Mouse (Mus musculus) limb, embryonic 10.5 days (tissue): ENCODE measurements around the gene Baat. TPM values are rescaled to one million over a fixed set of nuclear protein-coding genes. Genes with fewer than 3 reads are reported as not detected.

Experiments used
- DNase-seq: peaks from one replicate; pipeline ENCODE4 v3.0.0-alpha.2; 2017; ENCODE audit warnings: low spot score
- H3K27ac ChIP-seq: fragments of 300-500 bp; sonication (generic); 2 replicates; pipeline ENCODE4 v1.5.1; 2016; ENCODE audit warnings: mild to moderate bottlenecking
- H3K27me3 ChIP-seq: fragments of 300-500 bp; sonication (generic); 2 replicates; pipeline ENCODE4 v1.6.1; 2016; ENCODE audit warnings: low read depth, mild to moderate bottlenecking; ENCODE audit not compliant: poor library complexity, severe bottlenecking
- H3K36me3 ChIP-seq: fragments of 300-500 bp; sonication (generic); 2 replicates; pipeline ENCODE4 v1.6.1; 2016; ENCODE audit warnings: mild to moderate bottlenecking, moderate library complexity
- H3K4me1 ChIP-seq: fragments of 300-500 bp; sonication (generic); 2 replicates; pipeline ENCODE4 v1.6.1; 2016
- H3K4me3 ChIP-seq: fragments of 300-500 bp; sonication (generic); 2 replicates; pipeline ENCODE4 v1.5.1; 2016; ENCODE audit warnings: mild to moderate bottlenecking, moderate library complexity
- H3K9me3 ChIP-seq: fragments of 300-500 bp; sonication (generic); replicated peaks from 2 replicates; pipeline ENCODE4 v1.6.1; 2016; ENCODE audit warnings: mild to moderate bottlenecking
- WGBS: fragments of 180-500 bp; shearing (Covaris S2); methylation state at CpG from one replicate; pipeline ENCODE4 v1.1.7; 2016; 5-methylcytosine and 5-hydroxymethylcytosine counted together
- polyA plus RNA-seq: library from polyadenylated mRNA; unstranded; fragments of >200 nt; fragmentation: Nextera tagmentation; extraction: Ambion mirVana; gene quantifications from 2 replicates; pipeline ENCODE4 v1.2.1, GENCODE M21; 2016

Gene Baat
- 0.11 and 0.21 TPM in 2 replicates for polyA plus RNA-seq

GRCm38 (mm10) chr4:49506386-49506785 is at the start of gene Baat:
TSS of gene Baat (minus strand) at chr4:49506557.
- H3K4me3 ChIP-seq = no peak within 1 kb of the TSS
- no peaks in the 10 kb centered on the region for H3K9me3 ChIP-seq
- H3K4me1 ChIP-seq = no peaks in the 10 kb centered on the region
- no peak within 1 kb of the TSS for H3K27ac ChIP-seq
- no peaks in the 10 kb centered on the region for H3K36me3 ChIP-seq
- DNase-seq = no peak
- 81% methylated on average over 3 of the region's 3 CpGs for WGBS
- H3K27me3 ChIP-seq = no peaks in the 10 kb centered on the region

GRCm38 (mm10) chr4:49553380-49553779 is 47.0 kb upstream of the Baat start:
- H3K36me3 ChIP-seq = no peaks in the 10 kb centered on the region
- no peaks in the 10 kb centered on the region for H3K4me1 ChIP-seq
- 85% methylated on average over 5 of the region's 5 CpGs for whole genome bisulfite sequencing

DNA sequence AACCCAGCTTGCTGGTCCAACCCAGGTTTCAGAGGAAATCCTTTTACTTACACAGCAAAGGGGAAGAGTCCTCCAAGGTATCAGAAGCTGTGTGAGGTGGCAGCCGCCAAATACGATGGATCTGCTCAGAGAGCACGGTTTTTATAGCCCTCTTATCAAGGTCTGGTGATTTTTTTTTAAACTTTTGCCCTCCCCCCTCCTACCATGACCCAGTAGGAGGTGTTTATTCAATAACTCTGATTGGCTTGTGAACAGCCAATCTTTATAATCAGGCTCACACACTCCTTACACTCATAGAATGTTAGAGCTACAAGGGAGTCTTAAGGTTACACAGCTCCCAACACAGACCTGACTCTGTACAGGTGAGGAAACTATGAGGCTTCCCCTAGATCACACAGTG is 43.0 kb upstream of the Baat start, which contains the start of gene Aldob:
TSS of gene Aldob (minus strand) at position 164 of the 400 bp plus-strand sequence.
- Histone ChIP-seq H3K4me1 (no peaks in the 10 kb centered on the region), H3K9me3 (no peaks in the 10 kb centered on the region), H3K27me3 (no peaks in the 10 kb centered on the region), H3K4me3 (no peak within 1 kb of the TSS), H3K27ac (no peak within 1 kb of the TSS), H3K36me3 (no peaks in the 10 kb centered on the region)
- 58% methylated on average over 3 of the region's 3 CpGs for WGBS
- DNase-seq = no peak

More at GRCm38 (mm10) chr4:49553380-49553779, 47.0 kb upstream of the Baat start:
- no peaks in the 10 kb centered on the region for H3K27me3 ChIP-seq
- no peak overlapping the region for H3K27ac ChIP-seq
- H3K4me3 ChIP-seq = no peak overlapping the region
- no peak for DNase-seq
- no peaks in the 10 kb centered on the region for H3K9me3 ChIP-seq

DNA sequence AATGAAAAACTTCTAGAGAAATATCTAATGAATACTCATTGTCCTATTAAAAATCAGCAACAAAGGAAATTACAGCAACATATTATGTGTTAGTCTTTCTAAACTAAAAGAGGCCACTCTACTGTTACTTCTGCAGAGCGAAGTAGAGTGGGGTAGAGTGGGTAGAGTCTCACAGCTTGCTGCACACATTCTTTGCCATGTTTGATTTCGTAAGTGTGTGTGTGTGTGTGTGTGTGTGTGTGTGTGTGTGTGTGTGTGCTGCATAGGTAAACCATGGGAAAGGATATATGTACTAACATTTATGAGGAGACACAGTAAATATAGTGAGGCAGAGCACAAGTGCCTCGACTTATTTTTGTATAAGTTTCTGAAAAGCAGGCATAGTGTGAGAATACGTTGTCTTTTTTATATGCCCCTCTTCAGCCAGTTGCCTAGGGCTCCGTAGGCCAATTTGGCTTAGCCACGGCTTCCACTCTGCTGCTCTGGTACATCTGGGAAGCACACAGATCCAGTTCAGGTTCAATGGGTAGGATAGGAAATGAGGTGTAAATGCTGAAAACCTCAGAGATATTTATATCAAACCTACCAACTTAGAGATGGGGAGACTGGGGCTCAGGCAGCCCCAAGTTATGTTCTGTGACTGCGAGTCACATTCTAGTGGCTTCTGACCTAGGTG is 41.3 kb upstream of the Baat start:
- DNase-seq = no peak
- Histone ChIP-seq H3K27me3 (no peaks in the 10 kb centered on the region), H3K4me3 (no peak overlapping the region), H3K27ac (no peak overlapping the region), H3K36me3 (no peaks in the 10 kb centered on the region), H3K9me3 (no peaks in the 10 kb centered on the region), H3K4me1 (no peaks in the 10 kb centered on the region)
- 87% methylated on average over 7 of the region's 7 CpGs for WGBS

DNA sequence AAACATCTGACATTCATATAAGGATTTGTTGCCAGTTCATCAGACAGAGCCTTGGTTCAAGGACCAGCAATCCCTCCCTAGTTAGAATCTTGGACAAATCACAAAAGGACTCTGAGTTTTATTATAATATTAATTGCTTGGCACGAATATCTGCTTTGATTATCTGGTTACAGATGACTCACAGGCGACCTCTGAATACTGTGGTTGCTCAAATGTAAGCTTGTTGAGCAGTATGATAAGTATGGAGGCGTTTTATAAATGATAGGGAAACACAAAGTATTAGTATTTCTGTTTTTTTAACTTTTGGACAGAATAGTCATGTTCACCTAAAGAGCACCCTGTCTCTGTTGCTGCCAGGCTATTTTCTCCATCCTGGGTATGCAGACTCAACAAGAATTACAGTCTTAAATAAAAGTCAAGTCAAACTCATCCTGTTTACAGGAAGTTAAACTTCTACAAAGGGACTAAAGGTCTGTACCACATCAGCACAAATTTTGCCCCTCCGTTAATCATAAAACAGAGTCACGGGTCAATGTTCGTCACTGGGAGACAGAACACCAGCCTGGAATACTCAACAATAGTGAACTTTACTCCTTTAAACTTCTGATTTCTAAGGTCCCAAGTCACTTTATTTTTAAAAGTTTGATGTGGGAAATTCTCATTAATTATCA is 40.7 kb upstream of the Baat start:
- Histone ChIP-seq H3K27me3 (no peaks in the 10 kb centered on the region), H3K36me3 (no peaks in the 10 kb centered on the region), H3K27ac (no peak overlapping the region), H3K4me3 (no peak overlapping the region), H3K4me1 (no peaks in the 10 kb centered on the region), H3K9me3 (no peaks in the 10 kb centered on the region)
- WGBS = 79% methylated on average over 6 of the region's 6 CpGs
- no peak for DNase-seq

GRCm38 (mm10) chr4:49546026-49546425 is 39.7 kb upstream of the Baat start:
- no peaks in the 10 kb centered on the region for H3K36me3 ChIP-seq
- H3K4me1 ChIP-seq = no peaks in the 10 kb centered on the region
- no peak for DNase-seq
- no peak overlapping the region for H3K27ac ChIP-seq
- H3K4me3 ChIP-seq = no peak overlapping the region
- 91% methylated on average over 2 of the region's 2 CpGs for WGBS
- no peaks in the 10 kb centered on the region for H3K9me3 ChIP-seq
- no peaks in the 10 kb centered on the region for H3K27me3 ChIP-seq

DNA sequence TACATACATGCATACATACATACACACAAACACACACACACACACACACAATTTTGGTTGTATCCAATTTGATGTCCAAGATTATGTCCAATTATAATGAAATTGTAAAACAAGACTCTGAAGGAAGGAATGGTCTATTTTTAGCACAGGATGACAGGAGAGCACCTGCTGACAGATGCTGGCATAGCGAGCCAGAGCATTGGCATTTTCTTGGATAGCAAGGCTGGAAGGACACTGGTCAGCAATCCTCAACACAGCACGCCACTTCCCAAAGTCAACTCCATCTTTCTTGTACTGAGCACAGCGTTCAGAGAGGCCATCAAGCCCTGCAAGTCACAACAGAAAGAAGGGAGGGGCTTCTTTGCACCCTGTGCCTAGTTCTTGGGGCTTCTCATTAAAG is 34.6 kb upstream of the Baat start:
- Histone ChIP-seq H3K9me3 (no peaks in the 10 kb centered on the region), H3K27me3 (no peaks in the 10 kb centered on the region), H3K4me3 (no peak overlapping the region), H3K36me3 (no peaks in the 10 kb centered on the region), H3K4me1 (no peaks in the 10 kb centered on the region), H3K27ac (no peak overlapping the region)
- 69% methylated on average over 3 of the region's 3 CpGs for WGBS
- no peak for DNase-seq

GRCm38 (mm10) chr4:49539665-49540064 is 33.3 kb upstream of the Baat start:
- WGBS = 86% methylated on average over 6 of the region's 6 CpGs
- Histone ChIP-seq H3K4me3 (no peak overlapping the region), H3K4me1 (no peaks in the 10 kb centered on the region), H3K27me3 (no peaks in the 10 kb centered on the region), H3K36me3 (no peaks in the 10 kb centered on the region), H3K27ac (no peak overlapping the region), H3K9me3 (no peaks in the 10 kb centered on the region)
- no peak for DNase-seq

DNA sequence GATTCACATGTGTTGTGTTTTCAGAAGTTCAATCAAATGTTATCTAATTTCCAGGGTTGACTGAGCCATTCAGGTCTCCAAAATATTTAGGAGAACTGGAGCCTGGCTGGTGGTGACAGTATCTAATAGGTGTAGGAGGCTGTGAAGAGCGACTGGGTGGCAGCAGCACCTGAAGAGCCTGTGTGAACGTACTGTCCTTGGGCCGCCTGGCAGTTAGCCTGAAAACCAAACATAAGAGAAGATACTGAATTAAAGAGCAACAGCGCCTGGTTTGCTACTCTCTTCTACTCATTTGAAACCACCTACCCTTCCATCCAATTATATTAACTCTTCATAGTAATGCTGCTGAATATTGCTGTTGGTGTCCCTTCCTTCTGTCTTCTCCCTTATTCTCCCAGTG is 30.3 kb upstream of the Baat start:
- no peak for DNase-seq
- Histone ChIP-seq H3K27ac (no peak overlapping the region), H3K4me3 (no peak overlapping the region), H3K9me3 (no peaks in the 10 kb centered on the region), H3K4me1 (no peaks in the 10 kb centered on the region), H3K27me3 (no peaks in the 10 kb centered on the region), H3K36me3 (peaks cover 10% of the 10 kb centered on the region; the same call in 1 of the 2 replicates)
- 89% methylated on average over 4 of the region's 4 CpGs for WGBS

DNA sequence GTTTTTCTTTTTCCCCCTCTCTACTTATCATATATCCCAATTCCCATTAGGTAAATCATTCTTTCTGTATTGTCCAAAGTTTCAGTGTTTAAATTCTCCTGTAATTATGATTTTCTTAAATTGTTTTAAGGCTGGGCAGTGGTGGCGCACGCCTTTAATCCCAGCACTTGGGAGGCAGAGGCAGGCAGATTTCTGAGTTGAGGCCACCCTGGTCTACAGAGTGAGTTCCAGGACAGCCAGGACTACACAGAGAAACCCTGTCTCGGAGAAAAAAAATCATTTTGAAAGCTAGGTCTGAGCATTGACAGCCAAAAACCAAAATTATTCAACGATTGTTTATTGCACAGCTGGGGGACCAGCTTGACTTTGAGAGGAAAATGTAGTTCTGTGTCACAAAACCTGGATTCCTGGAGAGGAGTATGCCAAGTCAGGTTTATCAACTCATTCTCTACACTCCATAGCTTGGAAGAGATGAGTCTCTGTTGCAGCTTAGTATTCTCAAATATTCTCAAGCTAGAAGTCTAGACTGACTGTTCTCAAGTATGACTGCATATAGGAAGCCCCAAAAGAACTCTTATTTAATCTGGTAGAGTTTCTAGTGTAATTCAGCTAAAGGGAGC is 29.4 kb upstream of the Baat start:
- no peak overlapping the region for H3K4me3 ChIP-seq
- no peak overlapping the region for H3K27ac ChIP-seq
- H3K4me1 ChIP-seq = no peaks in the 10 kb centered on the region
- 91% methylated on average over 4 of the region's 4 CpGs for WGBS
- no peak for DNase-seq
- H3K36me3 ChIP-seq = peaks cover 17% of the 10 kb centered on the region
- H3K9me3 ChIP-seq = no peaks in the 10 kb centered on the region
- no peaks in the 10 kb centered on the region for H3K27me3 ChIP-seq

DNA sequence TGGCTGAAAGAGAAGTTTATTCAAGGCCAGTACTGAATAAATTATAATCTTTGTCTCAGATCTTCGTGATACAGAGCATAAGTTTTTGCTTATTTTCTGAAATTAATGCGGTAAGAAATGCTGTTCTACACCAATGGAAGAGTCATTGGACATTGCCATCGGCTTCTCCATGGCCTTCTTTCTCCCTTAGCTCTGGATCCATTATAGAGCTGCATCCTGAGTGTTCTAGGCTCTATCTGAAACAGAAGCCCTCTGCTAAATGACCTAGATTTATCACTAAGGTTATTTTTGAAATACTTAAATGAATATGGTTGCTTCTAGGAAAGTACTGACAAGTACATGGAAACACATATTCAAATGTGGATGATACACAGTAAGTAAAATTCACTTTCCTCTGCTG is 28.7 kb upstream of the Baat start:
- WGBS = 91% methylated on average over 3 of the region's 3 CpGs
- Histone ChIP-seq H3K9me3 (peaks cover under 1% of the 10 kb centered on the region; the same call in 1 of the 2 replicates), H3K27me3 (no peaks in the 10 kb centered on the region), H3K4me3 (no peak overlapping the region), H3K36me3 (peaks cover 24% of the 10 kb centered on the region), H3K4me1 (no peaks in the 10 kb centered on the region), H3K27ac (no peak overlapping the region)
- DNase-seq = no peak

DNA sequence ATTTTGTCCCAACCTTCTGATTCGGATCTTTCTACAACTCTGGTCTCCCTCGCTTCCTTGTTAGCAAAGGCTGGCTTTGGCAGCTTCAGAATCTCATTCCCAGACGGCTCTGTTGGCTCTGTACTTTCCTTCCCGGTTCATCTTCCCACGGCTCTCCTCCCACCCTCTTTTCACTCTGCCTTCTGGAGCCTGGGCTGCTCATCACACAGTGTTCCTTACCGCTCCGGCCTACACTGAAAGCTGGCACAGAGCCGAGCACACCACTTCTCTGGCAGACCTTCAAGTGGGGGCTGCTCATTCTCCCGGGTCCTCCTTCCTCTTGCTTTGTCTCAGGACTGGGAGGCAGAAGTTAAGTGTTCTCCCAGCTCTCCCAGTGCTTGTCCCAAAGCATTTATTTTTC is 16.2 kb upstream of the Baat start:
- Histone ChIP-seq H3K27ac (no peak overlapping the region), H3K36me3 (peaks cover 48% of the 10 kb centered on the region), H3K4me1 (peaks cover 17% of the 10 kb centered on the region), H3K9me3 (no peaks in the 10 kb centered on the region), H3K4me3 (peak overlapping the region; percentile 75; the same call in 1 of the 2 replicates), H3K27me3 (no peaks in the 10 kb centered on the region)
- 90% methylated on average over 9 of the region's 9 CpGs for WGBS
- DNase-seq = no peak

GRCm38 (mm10) chr4:49521346-49521745 is 15.0 kb upstream of the Baat start:
- H3K27ac ChIP-seq = peak overlapping the region; percentile 91
- H3K4me3 ChIP-seq = peak overlapping the region; percentile 75
- H3K36me3 ChIP-seq = peaks cover 45% of the 10 kb centered on the region
- no peak for DNase-seq
- H3K4me1 ChIP-seq = peaks cover 17% of the 10 kb centered on the region
- no peaks in the 10 kb centered on the region for H3K27me3 ChIP-seq
- H3K9me3 ChIP-seq = no peaks in the 10 kb centered on the region
- WGBS = under 1% methylated on average over 17 of the region's 17 CpGs
